Mouse (Mus musculus) bone marrow, adult 2 months (tissue): ENCODE measurements around the gene Sgsm3. TPM values are rescaled to one million over a fixed set of nuclear protein-coding genes. Genes with fewer than 3 reads are reported as not detected.

ENCODE experiments used
- H3K27ac ChIP-seq: fragments of 200-500 bp; 2 replicates; pipeline ENCODE4 v1.5.1; 2012; ENCODE audit warnings: low read depth, mild to moderate bottlenecking, control low read depth, inconsistent platforms, low read length; ENCODE audit not compliant: control insufficient read depth, poor library complexity, insufficient read depth
- H3K4me1 ChIP-seq: fragments of 200-500 bp; 2 replicates; pipeline ENCODE4 v1.6.1; 2011; ENCODE audit warnings: low read length; ENCODE audit not compliant: control insufficient read depth, insufficient read depth
- H3K4me3 ChIP-seq: fragments of 200-500 bp; replicated peaks from 2 replicates; pipeline ENCODE3; 2011; ENCODE audit warnings: mild to moderate bottlenecking, low read depth, low read length, control low read depth; ENCODE audit not compliant: control insufficient read depth
- CTCF ChIP-seq: fragments of 200-500 bp; IDR thresholded peaks from 2 replicates; pipeline ENCODE4 v1.5.1; 2011; ENCODE audit warnings: low read length, control low read depth; ENCODE audit not compliant: control insufficient read depth, insufficient read depth
- POLR2A ChIP-seq: fragments of 200-500 bp; IDR thresholded peaks from 2 replicates; pipeline ENCODE4 v1.6.1; 2011; ENCODE audit warnings: low read depth, mild to moderate bottlenecking, control low read depth, low read length, borderline replicate concordance; ENCODE audit not compliant: control insufficient read depth
- WGBS: fragments of 180-500 bp; shearing (Covaris S2); methylation state at CpG from one replicate; pipeline ENCODE4 v1.1.7; 2018; 5-methylcytosine and 5-hydroxymethylcytosine counted together
- polyA plus RNA-seq: library from polyadenylated mRNA; stranded (reverse); fragments of >200 nt; gene quantifications from 2 replicates; pipeline ENCODE4 v1.2.4, GENCODE M21; 2011; ENCODE audit warnings: low replicate concordance; ENCODE audit not compliant: missing spikeins, insufficient read depth, insufficient read length

Gene Sgsm3
- polyA plus RNA-seq, 1 experiment: 8.3 TPM

GRCm38 (mm10) chr15:81023842-81024241 is 46.3 kb downstream of the Sgsm3 start:
- WGBS: 67% methylated on average over 9 of the region's 9 CpGs
- no peak for TF ChIP-seq POLR2A
- TF ChIP-seq CTCF: no peak
- Histone ChIP-seq H3K4me1 (peaks cover 26% of the 10 kb centered on the region), H3K27ac (no peak overlapping the region), H3K4me3 (no peak overlapping the region)

DNA sequence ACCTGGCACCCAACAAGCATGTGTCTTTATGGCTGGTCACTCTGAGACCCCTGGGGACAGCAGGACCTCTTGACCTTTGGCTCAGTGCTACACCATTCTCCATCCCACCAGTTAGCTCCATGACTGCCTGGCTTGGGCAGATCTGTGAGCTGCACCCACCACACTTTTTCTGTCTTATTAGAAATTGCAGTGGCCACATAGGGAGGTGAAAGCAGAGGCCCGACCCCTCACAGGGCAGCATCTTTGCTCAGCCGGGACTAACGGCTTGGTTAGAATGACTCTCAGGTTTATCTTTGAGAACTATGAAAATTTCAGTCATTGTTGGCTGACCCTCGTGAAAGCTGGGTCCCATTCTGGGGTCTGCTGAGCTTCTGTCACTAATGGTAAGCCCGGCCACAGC is 49.3 kb downstream of the Sgsm3 start:
- H3K27ac ChIP-seq: peak overlapping the region; percentile 22; the same call in 1 of the 2 replicates
- H3K4me3 ChIP-seq: no peak overlapping the region
- 75% methylated on average over 5 of the region's 5 CpGs for WGBS
- H3K4me1 ChIP-seq: peaks cover 20% of the 10 kb centered on the region
- TF ChIP-seq POLR2A: no peak
- no peak for TF ChIP-seq CTCF

DNA sequence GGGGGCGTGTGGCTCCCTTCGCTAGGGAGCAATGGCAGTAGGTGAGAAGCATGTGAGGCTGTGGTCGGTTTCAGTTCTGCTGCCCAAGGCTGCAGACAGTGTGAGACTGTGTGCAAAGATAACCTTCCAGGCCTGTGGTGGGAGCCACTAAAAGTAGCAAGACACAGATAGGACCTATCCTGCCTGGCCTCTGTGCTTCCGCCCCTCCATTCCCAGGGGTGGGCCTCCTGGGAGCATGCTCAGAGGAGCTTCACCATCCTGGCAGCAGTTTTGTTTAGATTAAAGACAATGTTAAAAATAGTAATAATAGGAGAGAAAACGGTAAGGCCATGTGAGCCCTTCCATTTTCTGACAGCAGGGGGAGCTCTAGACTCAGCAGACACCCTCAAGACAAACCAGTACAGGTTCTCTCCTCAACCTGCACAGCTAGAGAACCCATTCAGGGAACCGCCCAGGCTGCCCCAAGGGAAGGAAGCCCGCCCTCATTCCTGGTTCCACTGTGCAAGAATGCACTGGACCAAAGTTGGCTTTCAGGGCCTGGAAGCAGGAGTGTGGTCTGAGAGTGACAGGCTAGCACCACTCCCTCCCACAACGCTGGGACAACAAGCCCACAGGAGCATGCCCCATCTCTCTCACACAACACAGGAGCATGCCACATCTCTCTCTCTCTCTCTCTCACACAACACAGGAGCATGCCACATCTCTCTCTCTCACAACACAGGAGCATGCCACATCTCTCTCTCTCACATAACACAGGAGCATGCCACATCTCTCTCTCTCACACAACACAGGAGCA is 50.0 kb downstream of the Sgsm3 start:
- WGBS: 23% methylated on average over 8 of the region's 8 CpGs
- Histone ChIP-seq H3K27ac (no peak overlapping the region), H3K4me1 (peaks cover 15% of the 10 kb centered on the region), H3K4me3 (no peak overlapping the region)
- no peak for TF ChIP-seq POLR2A
- TF ChIP-seq CTCF: peak; percentile 76

DNA sequence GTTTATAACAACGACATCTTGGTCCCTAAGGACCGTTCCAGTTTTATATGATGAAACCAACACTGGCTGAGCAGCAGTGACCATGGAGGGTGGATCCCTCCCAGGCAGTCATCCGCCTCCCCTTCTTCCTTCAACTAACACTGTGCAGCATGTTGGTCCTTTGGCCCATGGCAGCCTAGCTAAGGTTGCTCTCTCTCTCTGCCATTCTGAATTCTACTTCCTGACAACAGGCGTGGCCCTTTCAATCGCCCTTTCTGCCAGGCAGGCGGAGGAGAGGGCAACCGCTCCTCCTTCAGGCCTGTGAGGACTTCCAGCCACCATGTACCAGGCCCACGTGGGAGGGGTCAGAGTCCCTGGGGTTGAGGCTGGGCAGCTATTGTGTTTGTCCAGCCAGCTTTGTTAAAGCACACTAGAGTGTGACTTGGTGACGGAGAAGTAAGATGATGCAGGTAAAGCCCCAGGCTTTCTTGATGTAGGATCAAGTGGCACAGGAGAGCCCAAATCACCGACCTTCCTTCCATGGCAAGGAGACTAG is 53.4 kb downstream of the Sgsm3 start:
- Histone ChIP-seq H3K4me3 (no peak overlapping the region), H3K4me1 (peaks cover 19% of the 10 kb centered on the region), H3K27ac (no peak overlapping the region)
- TF ChIP-seq CTCF: no peak
- no peak for TF ChIP-seq POLR2A
- 81% methylated on average over 10 of the region's 10 CpGs for WGBS

DNA sequence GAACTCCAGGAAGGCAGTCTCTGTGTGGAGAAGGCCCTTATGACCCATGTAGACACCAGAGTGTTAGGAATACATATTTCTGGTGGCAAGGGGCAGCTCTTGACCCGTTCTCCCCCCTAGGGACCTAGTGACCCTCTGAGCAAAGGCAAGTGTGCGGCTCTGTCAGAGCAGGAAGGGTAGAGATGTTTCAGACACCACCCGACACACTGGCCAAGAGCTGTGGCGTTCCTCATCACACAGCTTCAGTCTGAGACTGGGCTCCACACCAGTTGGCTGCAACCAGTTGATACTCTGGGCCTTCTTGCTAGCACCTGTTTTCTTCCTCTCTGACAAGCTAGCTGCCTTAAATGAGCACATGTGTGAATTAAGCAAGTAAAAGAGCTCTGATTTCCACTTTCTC is 54.0 kb downstream of the Sgsm3 start:
- peaks cover 19% of the 10 kb centered on the region for H3K4me1 ChIP-seq
- no peak overlapping the region for H3K27ac ChIP-seq
- 78% methylated on average over 4 of the region's 4 CpGs for WGBS
- H3K4me3 ChIP-seq: no peak overlapping the region
- TF ChIP-seq CTCF (no peak), POLR2A (no peak)

DNA sequence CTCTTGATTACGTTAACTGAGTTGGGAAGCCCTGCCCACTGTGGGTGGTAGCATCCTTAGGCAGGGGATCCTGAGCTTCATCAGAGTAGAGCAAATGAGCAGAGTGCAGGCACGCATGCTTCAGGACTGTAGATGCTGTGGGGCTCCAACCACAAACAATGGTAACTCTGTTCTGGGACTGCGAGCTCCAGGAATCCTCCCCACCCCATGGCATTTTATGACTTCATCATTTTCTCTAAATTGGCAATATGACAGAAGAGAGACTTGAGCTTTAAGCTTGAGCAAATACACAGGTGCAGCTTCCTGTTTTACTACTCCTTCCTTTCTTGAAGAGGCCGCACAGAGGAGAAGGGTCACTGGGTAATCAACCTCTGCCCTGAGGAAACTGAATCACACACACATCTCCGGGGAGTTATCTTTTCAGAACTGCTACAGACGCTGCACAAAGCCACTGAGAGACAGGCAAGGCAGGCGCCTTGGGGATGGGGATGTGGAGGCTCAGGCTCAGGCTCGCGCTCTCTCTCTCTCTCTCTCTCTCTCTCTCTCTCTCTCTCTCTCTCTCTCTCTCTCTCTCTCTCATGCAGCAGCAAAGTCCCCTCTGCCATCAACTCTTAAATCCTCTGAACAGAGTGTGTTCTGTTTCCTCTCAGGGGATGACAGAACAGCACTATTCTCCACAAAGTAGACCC is 55.5 kb downstream of the Sgsm3 start:
- Histone ChIP-seq H3K27ac (peak overlapping the region; percentile 74), H3K4me3 (no peak overlapping the region), H3K4me1 (peaks cover 10% of the 10 kb centered on the region)
- 23% methylated on average over 9 of the region's 9 CpGs for WGBS
- TF ChIP-seq POLR2A (no peak), CTCF (no peak)

GRCm38 (mm10) chr15:81034119-81034518 is 56.6 kb downstream of the Sgsm3 start:
- no peak for TF ChIP-seq POLR2A
- no peak for TF ChIP-seq CTCF
- H3K27ac ChIP-seq: peak overlapping the region; percentile 74; the same call in 1 of the 2 replicates
- H3K4me3 ChIP-seq: no peak overlapping the region
- H3K4me1 ChIP-seq: peaks cover 10% of the 10 kb centered on the region
- 78% methylated on average over 6 of the region's 6 CpGs for WGBS
